Mouse (Mus musculus) lung, embryonic 15.5 days (tissue): Measurements from ENCODE around the gene Hoxa13. TPM values are rescaled to one million over a fixed set of nuclear protein-coding genes. Genes with fewer than 3 reads are reported as not detected.

Experiments used
- ATAC-seq: fragments of 200-750 bp; cut with Nextera tagmentation; 2 replicates; pipeline ENCODE4 v1.8.0; 2017; ENCODE audit warnings: moderate number of reproducible peaks, borderline replicate concordance; ENCODE audit not compliant: low FRiP score, low TSS enrichment; ENCODE audit errors: extremely low read depth
- H3K27ac ChIP-seq: fragments of 300-500 bp; sonication (generic); 2 replicates; pipeline ENCODE4 v1.5.1; 2015; ENCODE audit warnings: moderate library complexity, mild to moderate bottlenecking, inconsistent platforms
- H3K27me3 ChIP-seq: fragments of 300-500 bp; sonication (generic); 2 replicates; pipeline ENCODE4 v1.6.1; 2015; ENCODE audit warnings: inconsistent platforms
- H3K36me3 ChIP-seq: fragments of 300-500 bp; sonication (generic); 2 replicates; pipeline ENCODE4 v1.6.1; 2015; ENCODE audit warnings: inconsistent platforms
- H3K4me1 ChIP-seq: fragments of 300-500 bp; sonication (generic); 2 replicates; pipeline ENCODE4 v1.6.1; 2015; ENCODE audit warnings: inconsistent platforms
- H3K4me2 ChIP-seq: fragments of 300-500 bp; sonication (generic); 2 replicates; pipeline ENCODE4 v1.6.1; 2015; ENCODE audit warnings: inconsistent platforms, mild to moderate bottlenecking, moderate library complexity
- H3K4me3 ChIP-seq: fragments of 300-500 bp; sonication (generic); 2 replicates; pipeline ENCODE4 v1.5.1; 2015; ENCODE audit warnings: mild to moderate bottlenecking, inconsistent platforms
- H3K9ac ChIP-seq: fragments of 300-500 bp; sonication (generic); 2 replicates; pipeline ENCODE4 v1.6.1; 2015; ENCODE audit warnings: inconsistent platforms
- H3K9me3 ChIP-seq: fragments of 300-500 bp; sonication (generic); 2 replicates; pipeline ENCODE4 v1.6.1; 2016; ENCODE audit warnings: inconsistent platforms
- WGBS: fragments of 180-500 bp; shearing (Covaris S2); methylation state at CpG from one replicate; pipeline ENCODE4 v1.1.7; 2015; 5-methylcytosine and 5-hydroxymethylcytosine counted together
- polyA plus RNA-seq: library from polyadenylated mRNA; unstranded; fragments of >200 nt; fragmentation: Nextera tagmentation; extraction: Ambion mirVana; gene quantifications from 2 replicates; pipeline ENCODE4 v1.2.1, GENCODE M21; 2015

Hoxa13 gene
- polyA plus RNA-seq, 1 experiment from 2014 or later: not detected

GRCm38 (mm10) chr6:52283896-52284295, 23.2 kb upstream of the Hoxa13 start:
- WGBS: 86% methylated on average over 5 of the region's 5 CpGs
- Histone ChIP-seq H3K4me2 (no peak overlapping the region), H3K4me1 (no peaks in the 10 kb centered on the region), H3K27me3 (peaks cover 34% of the 10 kb centered on the region), H3K9ac (no peak overlapping the region), H3K9me3 (peaks cover under 1% of the 10 kb centered on the region; the same call in 1 of the 2 replicates), H3K36me3 (no peaks in the 10 kb centered on the region), H3K27ac (no peak overlapping the region), H3K4me3 (no peak overlapping the region)
- no peak for ATAC-seq

GRCm38 (mm10) chr6:52281084-52281483, 20.4 kb upstream of the Hoxa13 start:
- WGBS: 53% methylated on average over 12 of the region's 12 CpGs
- H3K4me1 ChIP-seq: no peaks in the 10 kb centered on the region
- peaks cover 44% of the 10 kb centered on the region for H3K27me3 ChIP-seq
- peaks cover 3% of the 10 kb centered on the region; the same call in 1 of the 2 replicates for H3K9me3 ChIP-seq
- H3K4me3 ChIP-seq: no peak overlapping the region
- H3K9ac ChIP-seq: no peak overlapping the region
- no peaks in the 10 kb centered on the region for H3K36me3 ChIP-seq
- H3K27ac ChIP-seq: no peak overlapping the region
- no peak overlapping the region for H3K4me2 ChIP-seq
- no peak for ATAC-seq

- no peaks in the 10 kb centered on the region for H3K4me1 ChIP-seq
- H3K4me2 ChIP-seq: no peak overlapping the region
- no peak overlapping the region for H3K4me3 ChIP-seq
- H3K27ac ChIP-seq: no peak overlapping the region
- no peak overlapping the region for H3K9ac ChIP-seq
- ATAC-seq: no peak
- H3K36me3 ChIP-seq: no peaks in the 10 kb centered on the region
- peaks cover 3% of the 10 kb centered on the region; the same call in 1 of the 2 replicates for H3K9me3 ChIP-seq
- peaks cover 78% of the 10 kb centered on the region for H3K27me3 ChIP-seq
- 14% methylated on average over 5 of the region's 5 CpGs for WGBS
Observed at GRCm38 (mm10) chr6:52276920-52277319, 16.2 kb upstream of the Hoxa13 start.

GRCm38 (mm10) chr6:52276382-52276781, 15.7 kb upstream of the Hoxa13 start:
- WGBS: 3% methylated on average over 6 of the region's 6 CpGs

GRCm38 (mm10) chr6:52275563-52276280, 15.0 kb upstream of the Hoxa13 start:
- H3K4me1 ChIP-seq: no peaks in the 10 kb centered on the region
- H3K36me3 ChIP-seq: no peaks in the 10 kb centered on the region
- no peak overlapping the region for H3K4me2 ChIP-seq
- peaks cover 90% of the 10 kb centered on the region for H3K27me3 ChIP-seq
- H3K9me3 ChIP-seq: peaks cover 3% of the 10 kb centered on the region; the same call in 1 of the 2 replicates
- no peak overlapping the region for H3K9ac ChIP-seq
- WGBS: 13% methylated on average over 8 of the region's 8 CpGs
- no peak overlapping the region for H3K4me3 ChIP-seq
- H3K27ac ChIP-seq: no peak overlapping the region
- ATAC-seq: no peak

More at GRCm38 (mm10) chr6:52276382-52276781, 15.7 kb upstream of the Hoxa13 start:
- peaks cover 84% of the 10 kb centered on the region for H3K27me3 ChIP-seq
- no peaks in the 10 kb centered on the region for H3K4me1 ChIP-seq
- peaks cover 3% of the 10 kb centered on the region; the same call in 1 of the 2 replicates for H3K9me3 ChIP-seq
- no peaks in the 10 kb centered on the region for H3K36me3 ChIP-seq
- no peak overlapping the region for H3K4me2 ChIP-seq
- H3K4me3 ChIP-seq: no peak overlapping the region
- no peak for ATAC-seq
- H3K27ac ChIP-seq: no peak overlapping the region
- H3K9ac ChIP-seq: no peak overlapping the region

- H3K4me3 ChIP-seq: no peak overlapping the region
- WGBS: 4% methylated on average over 11 of the region's 11 CpGs
- H3K27me3 ChIP-seq: peaks cover 97% of the 10 kb centered on the region
- ATAC-seq: no peak
- H3K4me1 ChIP-seq: no peaks in the 10 kb centered on the region
- H3K4me2 ChIP-seq: no peak overlapping the region
- no peak overlapping the region for H3K9ac ChIP-seq
- H3K36me3 ChIP-seq: no peaks in the 10 kb centered on the region
- no peak overlapping the region for H3K27ac ChIP-seq
- H3K9me3 ChIP-seq: peaks cover 3% of the 10 kb centered on the region; the same call in 1 of the 2 replicates
Observed at GRCm38 (mm10) chr6:52274576-52274975, 13.9 kb upstream of the Hoxa13 start.

- H3K4me3 ChIP-seq: no peak overlapping the region
Observed at GRCm38 (mm10) chr6:52273656-52274280, 13.1 kb upstream of the Hoxa13 start.

GRCm38 (mm10) chr6:52272766-52273655, 12.3 kb upstream of the Hoxa13 start:
- no peak overlapping the region for H3K4me2 ChIP-seq
- no peak for ATAC-seq
- no peak overlapping the region for H3K4me3 ChIP-seq
- WGBS: 17% methylated on average over 22 of the region's 22 CpGs
- H3K27me3 ChIP-seq: peaks cover 98% of the 10 kb centered on the region
- H3K9ac ChIP-seq: no peak overlapping the region
- no peaks in the 10 kb centered on the region for H3K4me1 ChIP-seq
- H3K9me3 ChIP-seq: no peaks in the 10 kb centered on the region
- H3K36me3 ChIP-seq: no peaks in the 10 kb centered on the region
- H3K27ac ChIP-seq: no peak overlapping the region

More at GRCm38 (mm10) chr6:52273656-52274280, 13.1 kb upstream of the Hoxa13 start:
- WGBS: 6% methylated on average over 22 of the region's 22 CpGs
- ATAC-seq: no peak
- no peaks in the 10 kb centered on the region for H3K36me3 ChIP-seq
- peaks cover 97% of the 10 kb centered on the region for H3K27me3 ChIP-seq
- H3K4me1 ChIP-seq: no peaks in the 10 kb centered on the region
- H3K9me3 ChIP-seq: peaks cover 2% of the 10 kb centered on the region; the same call in 1 of the 2 replicates
- no peak overlapping the region for H3K9ac ChIP-seq
- no peak overlapping the region for H3K4me2 ChIP-seq
- H3K27ac ChIP-seq: no peak overlapping the region

- Histone ChIP-seq H3K27me3 (peaks cover 96% of the 10 kb centered on the region), H3K9me3 (no peaks in the 10 kb centered on the region), H3K4me3 (no peak overlapping the region), H3K4me1 (no peaks in the 10 kb centered on the region), H3K36me3 (no peaks in the 10 kb centered on the region), H3K9ac (no peak overlapping the region), H3K4me2 (no peak overlapping the region), H3K27ac (no peak overlapping the region)
- 8% methylated on average over 23 of the region's 23 CpGs for WGBS
- no peak for ATAC-seq
Observed at GRCm38 (mm10) chr6:52270494-52271480, 10.1 kb upstream of the Hoxa13 start.

- H3K27ac ChIP-seq: no peak overlapping the region
- WGBS: 8% methylated on average over 3 of the region's 3 CpGs
Observed at GRCm38 (mm10) chr6:52268756-52269155, 8.1 kb upstream of the Hoxa13 start.

GRCm38 (mm10) chr6:52268341-52268740, 7.7 kb upstream of the Hoxa13 start:
- 3% methylated on average over 7 of the region's 7 CpGs for WGBS
- H3K4me2 ChIP-seq: no peak overlapping the region
- H3K36me3 ChIP-seq: no peaks in the 10 kb centered on the region
- H3K27ac ChIP-seq: no peak overlapping the region
- peaks cover 96% of the 10 kb centered on the region for H3K27me3 ChIP-seq
- H3K4me3 ChIP-seq: no peak overlapping the region
- H3K9ac ChIP-seq: no peak overlapping the region
- H3K4me1 ChIP-seq: no peaks in the 10 kb centered on the region
- ATAC-seq: no peak
- no peaks in the 10 kb centered on the region for H3K9me3 ChIP-seq

More at GRCm38 (mm10) chr6:52268756-52269155, 8.1 kb upstream of the Hoxa13 start:
- Histone ChIP-seq H3K4me3 (no peak overlapping the region), H3K27me3 (peaks cover 96% of the 10 kb centered on the region), H3K4me2 (no peak overlapping the region), H3K9me3 (no peaks in the 10 kb centered on the region), H3K4me1 (no peaks in the 10 kb centered on the region), H3K36me3 (no peaks in the 10 kb centered on the region), H3K9ac (no peak overlapping the region)
- no peak for ATAC-seq
